Mouse (Mus musculus) heart, postnatal 0 days (tissue): Measurements from ENCODE around the gene Gm4792. TPM values are rescaled to one million over a fixed set of nuclear protein-coding genes. Genes with fewer than 3 reads are reported as not detected.

Source experiments
- ATAC-seq: fragments of 200-750 bp; cut with Nextera tagmentation; 2 replicates; pipeline ENCODE4 v1.8.0; 2017; ENCODE audit warnings: low read depth, moderate number of reproducible peaks, moderate library complexity; ENCODE audit not compliant: insufficient read depth
- DNase-seq: peaks from one replicate; pipeline ENCODE4 v3.0.0-alpha.2; 2016; ENCODE audit warnings: low spot score
- H3K27ac ChIP-seq: fragments of 300-500 bp; sonication (generic); 2 replicates; pipeline ENCODE4 v1.5.1; 2014; ENCODE audit warnings: low read depth, mild to moderate bottlenecking
- H3K27me3 ChIP-seq: fragments of 300-500 bp; sonication (generic); 2 replicates; pipeline ENCODE4 v1.6.1; 2014; ENCODE audit warnings: low read length, mixed read lengths; ENCODE audit not compliant: control insufficient read depth, insufficient read depth
- H3K36me3 ChIP-seq: fragments of 300-500 bp; sonication (generic); replicated peaks from 2 replicates; pipeline ENCODE4 v1.6.1; 2014; ENCODE audit warnings: low read length, mixed read lengths; ENCODE audit not compliant: control insufficient read depth, insufficient read depth
- H3K4me1 ChIP-seq: fragments of 300-500 bp; sonication (generic); 2 replicates; pipeline ENCODE4 v1.6.1; 2014; ENCODE audit warnings: antibody characterized with exemption; ENCODE audit not compliant: control insufficient read depth, insufficient read depth
- H3K4me2 ChIP-seq: fragments of 300-500 bp; sonication (generic); 2 replicates; pipeline ENCODE4 v1.6.1; 2014; ENCODE audit warnings: low read depth, mild to moderate bottlenecking, low read length, moderate library complexity
- H3K4me3 ChIP-seq: fragments of 300-500 bp; sonication (generic); 2 replicates; pipeline ENCODE4 v1.5.1; 2014; ENCODE audit warnings: low read depth, low read length
- H3K9ac ChIP-seq: fragments of 300-500 bp; sonication (generic); replicated peaks from 2 replicates; pipeline ENCODE4 v1.6.1; 2014; ENCODE audit warnings: low read depth, low read length, mixed read lengths
- H3K9me3 ChIP-seq: fragments of 300-500 bp; sonication (generic); replicated peaks from 2 replicates; pipeline ENCODE4 v1.6.1; 2016; ENCODE audit warnings: low read length; ENCODE audit not compliant: control insufficient read depth
- CTCF ChIP-seq: IDR thresholded peaks from 2 replicates; pipeline ENCODE4 v1.5.1; 2016; ENCODE audit warnings: antibody characterized with exemption, control low read depth, low read depth
- EP300 ChIP-seq: IDR thresholded peaks from 2 replicates; pipeline ENCODE4 v1.6.1; 2016; ENCODE audit warnings: antibody characterized with exemption, low read depth
- WGBS: fragments of 180-500 bp; shearing (Covaris S2); extraction: QIAGEN DNeasy Blood & Tissue Kit; methylation state at CpG from one replicate; pipeline ENCODE4 v1.1.7; 2014; 5-methylcytosine and 5-hydroxymethylcytosine counted together
- polyA plus RNA-seq: library from polyadenylated mRNA; unstranded; fragments of >200 nt; fragmentation: Nextera tagmentation; extraction: Ambion mirVana; gene quantifications from 2 replicates; pipeline ENCODE4 v1.2.1, GENCODE M21; 2015
- total RNA-seq: library from RNA; depleted of rRNA; stranded (reverse); fragments of >200 nt; gene quantifications from 2 replicates; pipeline ENCODE4 v1.2.3, GENCODE M21; 2014; ENCODE audit warnings: low replicate concordance

Gene Gm4792
- total and polyA plus RNA-seq, 2 experiments from 2014 or later: not detected

DNA sequence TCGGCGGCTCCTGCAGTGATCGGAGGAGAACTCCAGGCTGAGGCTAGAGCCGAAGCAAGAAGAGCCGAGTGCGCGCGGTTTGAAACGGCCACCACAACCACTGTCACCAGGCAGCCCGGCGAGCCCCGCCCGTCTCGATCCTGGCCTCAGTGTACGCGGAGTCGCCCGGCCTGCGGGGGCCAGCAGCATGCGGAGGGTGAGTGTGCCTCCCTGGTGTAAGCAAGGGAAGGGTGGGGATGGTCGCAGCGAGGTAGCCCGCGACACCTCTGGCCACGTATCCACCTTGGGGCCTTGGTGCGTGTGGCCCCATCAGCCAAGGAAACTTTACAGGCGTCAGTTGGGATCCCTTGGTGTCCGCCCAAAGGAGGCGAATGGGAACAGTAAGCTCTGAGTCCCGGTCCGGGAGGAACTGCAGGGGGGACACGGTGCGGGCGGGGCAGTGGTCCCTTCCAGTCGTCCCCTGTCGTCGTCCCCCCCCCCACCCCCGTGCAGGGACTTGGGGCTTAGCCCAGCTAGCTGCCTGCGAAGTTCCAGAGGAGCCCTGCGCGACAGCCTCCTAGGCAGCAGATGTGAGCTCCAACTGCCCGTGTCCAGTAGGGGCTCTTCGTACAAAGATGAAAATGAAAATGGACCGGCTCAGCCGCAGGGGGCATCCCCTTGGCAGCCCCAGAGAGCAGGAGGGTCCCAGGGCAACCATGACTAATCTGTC is 13.7 kb upstream of the Gm4792 start:
- H3K4me3 ChIP-seq: peak overlapping the region; percentile 52
- 1% methylated on average over 45 of the region's 45 CpGs for WGBS
- no peaks in the 10 kb centered on the region; the same call in 1 of the 2 replicates for H3K9me3 ChIP-seq
- no peak overlapping the region; the same call in 1 of the 2 replicates for H3K9ac ChIP-seq
- H3K27ac ChIP-seq: no peak overlapping the region
- peaks cover 6% of the 10 kb centered on the region; the same call in 1 of the 2 replicates for H3K27me3 ChIP-seq
- DNase-seq (no peak), ATAC-seq (peak; percentile 24; the same call in 1 of the 2 replicates)
- H3K4me2 ChIP-seq: peak overlapping the region; percentile 83
- TF ChIP-seq CTCF (no peak), EP300 (no peak)
- no peaks in the 10 kb centered on the region for H3K36me3 ChIP-seq
- no peaks in the 10 kb centered on the region for H3K4me1 ChIP-seq

DNA sequence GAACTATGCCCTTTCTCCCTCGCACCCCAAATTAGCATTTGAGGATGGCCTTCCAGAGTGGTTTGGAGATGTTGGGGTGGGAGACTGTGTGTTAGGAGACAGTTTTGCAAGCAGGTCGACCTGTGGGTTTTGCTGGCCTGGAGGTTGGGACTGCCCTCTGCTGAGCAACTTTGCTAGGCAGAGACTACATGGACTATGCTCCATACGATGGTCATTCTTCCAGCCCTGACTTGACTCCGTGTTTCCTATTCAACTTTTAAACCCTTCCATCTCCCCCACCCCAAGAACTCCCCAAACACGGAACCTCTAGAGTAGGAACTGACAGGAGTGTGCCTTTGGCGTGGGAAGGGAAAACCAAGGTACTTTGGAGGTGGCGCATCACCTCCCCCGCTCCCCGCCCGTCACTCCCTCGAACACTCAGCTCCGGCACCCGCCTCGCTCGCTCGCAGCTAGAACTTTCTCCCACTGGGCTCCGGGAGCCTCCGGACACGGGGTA is 13.1 kb upstream of the Gm4792 start, which contains the start of gene Tmcc3:
Gene Tmcc3, plus strand, starts transcription at position 439 of the 496 bp plus-strand sequence.
- H3K4me2 ChIP-seq: peak within 1 kb of the TSS; percentile 83
- no peaks in the 10 kb centered on the region for H3K4me1 ChIP-seq
- H3K9me3 ChIP-seq: no peaks in the 10 kb centered on the region; the same call in 1 of the 2 replicates
- under 1% methylated on average over 19 of the region's 19 CpGs for WGBS
- 0 out of 2 replicates have a peak, but pooled peaks have one; percentile 17 for ATAC-seq
- H3K9ac ChIP-seq: no peak within 1 kb of the TSS; the same call in 1 of the 2 replicates
- H3K36me3 ChIP-seq: no peaks in the 10 kb centered on the region
- H3K4me3 ChIP-seq: peak within 1 kb of the TSS; percentile 52
- TF ChIP-seq EP300 (no peak), CTCF (peak; percentile 11)
- DNase-seq: no peak
- H3K27me3 ChIP-seq: peaks cover 6% of the 10 kb centered on the region; the same call in 1 of the 2 replicates
- H3K27ac ChIP-seq: no peak within 1 kb of the TSS

DNA sequence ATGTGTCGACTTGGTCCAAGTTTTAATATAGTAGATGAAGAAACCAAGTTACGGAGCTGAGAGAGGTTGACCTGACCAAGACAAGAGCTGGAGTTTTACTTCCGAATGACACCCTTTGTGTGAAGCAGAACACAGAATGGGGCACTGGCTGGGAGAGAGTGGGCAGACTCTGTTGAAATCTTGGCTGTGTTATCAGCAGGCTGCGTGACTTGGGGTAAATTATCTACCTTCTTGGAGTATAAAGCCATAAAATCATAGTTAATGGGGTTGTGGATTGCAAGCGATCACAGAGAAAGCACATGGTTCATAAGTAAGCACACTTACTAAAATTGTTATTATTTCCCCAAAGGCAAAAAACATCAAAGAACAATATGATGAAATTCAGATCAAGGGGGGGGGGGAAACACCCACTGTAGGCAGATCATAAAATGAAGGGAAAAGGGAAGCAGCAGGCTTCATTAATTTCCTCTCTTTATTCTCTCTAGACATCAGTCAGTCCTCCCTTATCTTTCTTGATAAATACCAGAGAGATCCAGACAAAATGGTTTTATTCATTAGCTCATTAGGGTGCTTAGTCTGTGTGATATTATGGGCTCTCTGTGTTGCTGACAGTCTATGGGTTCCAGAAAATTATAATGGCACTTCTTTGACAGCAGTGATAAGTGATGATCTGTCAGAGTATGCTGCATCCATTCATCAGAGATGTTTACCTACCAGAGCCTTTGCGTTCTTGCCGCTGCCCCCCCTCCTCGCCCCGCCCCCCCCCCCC is 12.2 kb upstream of the Gm4792 start:
- Histone ChIP-seq H3K27ac (no peak overlapping the region), H3K4me2 (no peak overlapping the region), H3K36me3 (no peaks in the 10 kb centered on the region), H3K4me1 (no peaks in the 10 kb centered on the region), H3K9ac (no peak overlapping the region), H3K9me3 (no peaks in the 10 kb centered on the region; the same call in 1 of the 2 replicates), H3K27me3 (peaks cover 6% of the 10 kb centered on the region; the same call in 1 of the 2 replicates), H3K4me3 (no peak overlapping the region)
- ATAC-seq: no peak
- no peak for TF ChIP-seq CTCF
- no peak for TF ChIP-seq EP300
- WGBS: 56% methylated on average over 7 of the region's 9 CpGs
- no peak for DNase-seq

DNA sequence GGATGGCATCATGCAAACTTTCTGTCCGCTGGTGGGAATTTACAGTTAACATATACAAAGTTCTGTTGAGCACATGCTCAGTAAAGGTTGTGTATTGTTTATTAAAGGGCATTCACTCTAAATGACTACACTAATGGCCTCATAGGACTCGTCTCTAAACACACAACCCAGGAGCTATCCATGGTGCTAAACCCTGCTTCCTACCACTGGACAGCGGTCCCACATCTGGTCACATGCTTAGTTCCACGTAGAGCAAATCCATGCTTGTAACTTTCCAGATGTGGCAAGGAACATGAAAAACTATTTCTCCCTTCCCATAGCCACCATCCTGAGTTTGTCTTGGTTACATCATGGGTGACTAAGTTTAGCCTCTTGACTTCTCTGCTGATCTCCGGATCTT is 7.0 kb upstream of the Gm4792 start:
- no peak overlapping the region for H3K9ac ChIP-seq
- H3K27me3 ChIP-seq: no peaks in the 10 kb centered on the region
- TF ChIP-seq CTCF: no peak
- no peak for TF ChIP-seq EP300
- no peaks in the 10 kb centered on the region; the same call in 1 of the 2 replicates for H3K9me3 ChIP-seq
- H3K36me3 ChIP-seq: no peaks in the 10 kb centered on the region
- 53% methylated on average over 5 of the region's 5 CpGs for WGBS
- H3K27ac ChIP-seq: no peak overlapping the region
- H3K4me2 ChIP-seq: no peak overlapping the region
- no peak overlapping the region for H3K4me3 ChIP-seq
- H3K4me1 ChIP-seq: no peaks in the 10 kb centered on the region
- DNase-seq (no peak), ATAC-seq (no peak)

DNA sequence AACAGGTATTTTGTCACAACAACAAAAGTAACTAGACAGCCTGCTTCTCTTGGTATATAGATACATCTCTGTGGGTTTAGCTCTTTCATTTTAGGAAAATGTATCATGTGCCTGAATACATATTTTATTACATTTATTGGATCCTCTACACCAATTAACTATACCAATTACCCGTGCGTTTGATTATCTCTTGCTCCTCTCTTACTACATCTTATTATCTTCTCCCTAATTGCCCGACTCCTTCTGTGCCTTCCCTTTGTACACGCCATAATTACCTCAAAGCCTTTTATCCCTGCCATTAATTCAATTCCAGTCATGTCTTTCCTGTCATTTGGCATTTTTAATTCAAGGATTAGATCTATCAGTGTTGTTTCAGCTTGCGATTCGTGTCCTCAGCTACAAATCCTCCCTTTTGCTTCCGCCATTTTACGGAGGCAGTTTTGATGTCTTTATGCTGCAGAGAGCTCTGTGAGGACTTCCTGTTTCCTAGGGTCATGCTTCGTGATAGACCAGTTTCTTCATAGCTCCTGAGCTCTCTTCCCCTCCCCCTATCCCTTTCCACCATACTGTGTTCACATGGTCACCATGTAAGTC is 5.7 kb upstream of the Gm4792 start:
- DNase-seq (no peak), ATAC-seq (no peak)
- no peaks in the 10 kb centered on the region for H3K27me3 ChIP-seq
- 71% methylated on average over 9 of the region's 9 CpGs for WGBS
- no peaks in the 10 kb centered on the region for H3K9me3 ChIP-seq
- no peak overlapping the region for H3K4me2 ChIP-seq
- H3K4me3 ChIP-seq: no peak overlapping the region
- no peak overlapping the region for H3K9ac ChIP-seq
- no peak overlapping the region for H3K27ac ChIP-seq
- no peaks in the 10 kb centered on the region for H3K36me3 ChIP-seq
- no peaks in the 10 kb centered on the region for H3K4me1 ChIP-seq
- TF ChIP-seq CTCF (no peak), EP300 (no peak)
